Mouse (Mus musculus) megakaryocyte, embryonic 14.5 days (primary cell): Measurements from ENCODE around the gene Wdr60. TPM values are rescaled to one million over a fixed set of nuclear protein-coding genes. Genes with fewer than 3 reads are reported as not detected.

ENCODE experiments used
- H3K27me3 ChIP-seq: replicated peaks from 2 replicates; pipeline ENCODE3; 2012; ENCODE audit warnings: inconsistent platforms
- H3K36me3 ChIP-seq: replicated peaks from 2 replicates; pipeline ENCODE3; 2012; ENCODE audit warnings: low read length, inconsistent platforms, mixed read lengths
- H3K4me1 ChIP-seq: 2 replicates; pipeline ENCODE4 v1.6.1; 2012; ENCODE audit warnings: inconsistent platforms
- H3K4me3 ChIP-seq: replicated peaks from 2 replicates; pipeline ENCODE3; 2012; ENCODE audit warnings: moderate library complexity, mild to moderate bottlenecking, inconsistent platforms
- H3K9me3 ChIP-seq: 2 replicates; pipeline ENCODE4 v1.6.1; 2012; ENCODE audit warnings: inconsistent platforms
- FLI1 ChIP-seq: IDR thresholded peaks from 2 replicates; pipeline ENCODE4 v1.6.1; 2012; ENCODE audit warnings: low read length, inconsistent platforms, mixed read lengths
- GATA1 ChIP-seq: IDR thresholded peaks from 3 replicates; pipeline ENCODE4 v1.6.1; 2012; ENCODE audit warnings: mixed read lengths, low read length, inconsistent platforms, borderline replicate concordance
- polyA plus RNA-seq: library from polyadenylated mRNA; stranded (reverse); fragments of >175 nt; gene quantifications from 2 replicates; pipeline ENCODE4 v1.2.3, GENCODE M21; 2012; ENCODE audit warnings: low replicate concordance; ENCODE audit not compliant: insufficient read depth

Wdr60 gene
- polyA plus RNA-seq, 1 experiment, result 2.0 TPM

- Histone ChIP-seq H3K27me3 (peaks cover 27% of the 10 kb centered on the region), H3K4me1 (peaks cover 13% of the 10 kb centered on the region), H3K4me3 (no peak overlapping the region), H3K36me3 (no peaks in the 10 kb centered on the region), H3K9me3 (no peaks in the 10 kb centered on the region)
- TF ChIP-seq GATA1 (no peak), FLI1 (no peak)
These were observed 103.6 kb downstream of the Wdr60 start for GRCm38 (mm10) chr12:116159223-116159622.

- no peak overlapping the region for H3K4me3 ChIP-seq
- peaks cover 21% of the 10 kb centered on the region for H3K4me1 ChIP-seq
- no peak for TF ChIP-seq FLI1
- TF ChIP-seq GATA1, result no peak
- H3K36me3 ChIP-seq, result no peaks in the 10 kb centered on the region
- H3K27me3 ChIP-seq, result peaks cover 24% of the 10 kb centered on the region
- no peaks in the 10 kb centered on the region for H3K9me3 ChIP-seq
These were observed 105.9 kb downstream of the Wdr60 start for GRCm38 (mm10) chr12:116156792-116157532.

Other genes with a start within 250 kb of the Wdr60 start
- gene Zfp386, start 215.3 kb downstream of the Wdr60 start, polyA plus RNA-seq, result 0.65 TPM in 1 of 2 replicates, not detected in the other
- gene Vipr2, start 185.3 kb downstream of the Wdr60 start, polyA plus RNA-seq, result 0.47 TPM in 1 of 2 replicates, not detected in the other
- gene Gm11027, start 12.4 kb upstream of the Wdr60 start, polyA plus RNA-seq, result not detected in 2 replicates
- gene Esyt2, start 18.2 kb upstream of the Wdr60 start, polyA plus RNA-seq, result 3.8 and 4.3 TPM in 2 replicates
- gene Ncapg2, start 142.4 kb upstream of the Wdr60 start, polyA plus RNA-seq, result 0.40 TPM in 1 of 2 replicates, not detected in the other
- gene Ptprn2, start 222.7 kb upstream of the Wdr60 start, polyA plus RNA-seq, result not detected in 2 replicates